Mouse (Mus musculus) spleen, adult 2 months (tissue): ENCODE data around the gene Oxct2a. TPM values are rescaled to one million over a fixed set of nuclear protein-coding genes. Genes with fewer than 3 reads are reported as not detected.
A peak's percentile ranks its signal among the peaks of the same experiment; 100 is the strongest.

Experiments
- DNase-seq, 2 experiments: peaks; one replicate each; pipeline versions ENCODE4 v3.0.0 to v3.0.0-alpha.2; 2012 to 2021; ENCODE audit warnings: low spot score in 2 of 2, low read depth in 1 of 2
- H3K27ac ChIP-seq: fragments of 200-500 bp; 2 replicates; pipeline ENCODE4 v1.5.1; 2012; ENCODE audit warnings: low read length, inconsistent platforms; ENCODE audit not compliant: insufficient read depth
- H3K27me3 ChIP-seq: fragments of 200-500 bp; 2 replicates; pipeline ENCODE4 v1.6.1; 2012; ENCODE audit warnings: mild to moderate bottlenecking, moderate library complexity, low read length, inconsistent platforms; ENCODE audit not compliant: control insufficient read depth, insufficient read depth
- H3K36me3 ChIP-seq: fragments of 200-500 bp; 2 replicates; pipeline ENCODE4 v1.6.1; 2012; ENCODE audit warnings: mild to moderate bottlenecking, low read length, inconsistent platforms; ENCODE audit not compliant: control insufficient read depth, insufficient read depth
- H3K4me1 ChIP-seq: fragments of 200-500 bp; 2 replicates; pipeline ENCODE4 v1.6.1; 2011; ENCODE audit warnings: inconsistent platforms; ENCODE audit not compliant: control insufficient read depth, insufficient read depth, insufficient read length
- H3K4me3 ChIP-seq: fragments of 200-500 bp; 2 replicates; pipeline ENCODE4 v1.5.1; 2011; ENCODE audit warnings: mild to moderate bottlenecking, inconsistent platforms; ENCODE audit not compliant: insufficient read depth, insufficient read length; ENCODE audit errors: extremely low read depth
- CTCF ChIP-seq: fragments of 200-500 bp; IDR thresholded peaks from 2 replicates; pipeline ENCODE4 v1.5.1; 2011; ENCODE audit warnings: mild to moderate bottlenecking, inconsistent platforms; ENCODE audit not compliant: insufficient read depth, insufficient read length, insufficient replicate concordance; ENCODE audit errors: extremely low read depth
- POLR2A ChIP-seq: fragments of 200-500 bp; IDR thresholded peaks from 2 replicates; pipeline ENCODE4 v1.6.1; 2011; ENCODE audit warnings: low read depth, low read length, inconsistent platforms
- WGBS: fragments of 180-500 bp; shearing (Covaris S2); methylation state at CpG from one replicate; pipeline ENCODE4 v1.1.7; 2018; 5-methylcytosine and 5-hydroxymethylcytosine counted together
- polyA plus RNA-seq: library from polyadenylated mRNA; depleted of rRNA; stranded (reverse); fragments of >200 nt; gene quantifications from 2 replicates; pipeline ENCODE4 v1.2.3, GENCODE M21; 2012; rRNA removed

Gene Oxct2a
- polyA plus RNA-seq, 1 experiment, result 0.04 TPM

- Histone ChIP-seq H3K27ac (peak overlapping the region; percentile 66; the same call in 1 of the 2 replicates), H3K4me1 (peaks cover 7% of the 10 kb centered on the region; the same call in 1 of the 2 replicates), H3K4me3 (peak overlapping the region; percentile 59), H3K27me3 (no peaks in the 10 kb centered on the region), H3K36me3 (peaks cover 2% of the 10 kb centered on the region)
- WGBS, result under 1% methylated on average over 25 of the region's 25 CpGs
- DNase-seq, result peak; percentile 83 to 92
- TF ChIP-seq POLR2A (peak; percentile 53), CTCF (peak; percentile 69; the same call in 1 of the 2 replicates)
Observed at GRCm38 (mm10) chr4:123282500-123282899, 40.9 kb downstream of the Oxct2a start.

- H3K4me3 ChIP-seq, result no peak overlapping the region
- H3K4me1 ChIP-seq, result peaks cover 7% of the 10 kb centered on the region; the same call in 1 of the 2 replicates
- 72% methylated on average over 3 of the region's 3 CpGs for WGBS
- TF ChIP-seq CTCF (no peak), POLR2A (no peak)
- no peak for DNase-seq
- no peak overlapping the region for H3K27ac ChIP-seq
- H3K36me3 ChIP-seq, result no peaks in the 10 kb centered on the region
- no peaks in the 10 kb centered on the region for H3K27me3 ChIP-seq
Observed at GRCm38 (mm10) chr4:123280117-123280516, 43.3 kb downstream of the Oxct2a start.

Other genes starting within 250 kb of the Oxct2a start
- gene Bmp8b, start 218.5 kb downstream of the Oxct2a start, polyA plus RNA-seq, result 0.11 and 0.19 TPM in 2 replicates
- 0.05 and 0.09 TPM in 2 replicates for gene Oxct2b, start 207.4 kb downstream of the Oxct2a start, polyA plus RNA-seq
- gene Ppie, start 183.7 kb downstream of the Oxct2a start, polyA plus RNA-seq, result 12.4 and 12.9 TPM in 2 replicates
- gene Hpcal4, start 140.4 kb downstream of the Oxct2a start, polyA plus RNA-seq, result not detected in 2 replicates
- gene Nt5c1a, start 122.1 kb downstream of the Oxct2a start, polyA plus RNA-seq, result not detected in 2 replicates
- gene Heyl, start 90.1 kb downstream of the Oxct2a start, polyA plus RNA-seq, result 2.1 and 2.9 TPM in 2 replicates
- 137 and 201 TPM in 2 replicates for gene Pabpc4, start 61.3 kb downstream of the Oxct2a start, polyA plus RNA-seq
- gene Bmp8a, start 19.6 kb upstream of the Oxct2a start, polyA plus RNA-seq, result 0.41 and 0.95 TPM in 2 replicates